Mouse (Mus musculus): ENCODE results near the gene Rab6b. TPM values are rescaled to one million over a fixed set of nuclear protein-coding genes. Genes with fewer than 3 reads are reported as not detected.

Gene Rab6b
- total and polyA plus RNA-seq, 3 experiments: not detected

DNA sequence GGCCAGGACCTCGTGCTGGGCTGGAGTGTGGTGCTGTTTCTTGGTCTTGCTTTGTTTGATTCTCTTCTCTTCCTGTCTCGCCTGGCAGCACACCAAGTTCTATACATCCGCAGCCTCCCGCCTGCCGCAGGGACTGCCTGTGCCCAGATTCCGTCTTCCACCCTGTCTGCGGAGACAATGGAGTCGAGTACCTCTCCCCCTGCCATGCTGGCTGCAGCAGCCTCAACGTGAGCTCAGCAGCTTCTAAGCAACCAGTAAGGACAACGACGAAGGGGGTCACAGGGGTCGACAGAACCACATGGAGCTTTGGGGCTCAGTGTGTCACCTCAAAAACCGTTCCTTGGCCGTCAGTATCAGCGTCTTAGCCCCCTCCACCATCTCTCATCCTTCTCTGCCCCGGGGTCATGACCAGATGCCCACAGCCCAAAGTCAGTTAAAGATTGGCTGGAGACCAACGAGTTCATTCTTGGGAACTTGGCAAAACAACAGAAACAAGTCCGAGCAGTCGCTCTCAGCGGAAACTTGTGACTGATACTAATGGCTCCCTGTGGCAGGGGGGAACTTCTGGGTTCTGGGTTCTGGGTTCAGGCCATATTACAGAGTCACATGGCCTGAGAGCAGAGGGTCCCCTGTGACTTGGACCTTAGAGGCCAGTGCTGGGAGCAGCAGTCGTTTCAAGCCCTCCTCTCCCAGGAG is 34.6 kb upstream of the Rab6b start:
- no peak overlapping the region for H3K9ac ChIP-seq (ENCODE audit: control insufficient read depth, low read depth, low read length, poor library complexity, severe bottlenecking)
- no peaks in the 10 kb centered on the region for H3K27me3 ChIP-seq (ENCODE audit: control insufficient read depth in 1 of 2, insufficient read depth in 2 of 2, low read length in 2 of 2)
- H3K4me1 ChIP-seq (ENCODE audit: control insufficient read depth in 1 of 2, insufficient read depth in 2 of 2, low read length in 2 of 2): peaks cover 0 to 3% of the 10 kb centered on the region in 2 experiments; a peak in 1 of 4 replicates
- H3K9me3 ChIP-seq (replicated peaks; ENCODE audit: insufficient read depth, low read length): no peaks in the 10 kb centered on the region
- TF ChIP-seq NRF1 (IDR thresholded peaks at IDR 0.05; ENCODE audit: insufficient read depth, low read depth, low read length, poor library complexity, severe bottlenecking) (no peak), ZMIZ1 (IDR thresholded peaks at IDR 0.05; ENCODE audit: low read depth, low read length) (no peak), ZNF384 (IDR thresholded peaks at IDR 0.05; ENCODE audit: low read depth, low read length) (no peak), HCFC1 (IDR thresholded peaks at IDR 0.05; ENCODE audit: low read depth, low read length) (no peak)
- no peak overlapping the region for H3K4me3 ChIP-seq (ENCODE audit: control insufficient read depth in 1 of 2, insufficient read depth in 1 of 2, low read depth in 2 of 2, low read length in 2 of 2)
- no peak overlapping the region for H3K27ac ChIP-seq (ENCODE audit: control insufficient read depth, low read depth, low read length)
- H3K79me2 ChIP-seq (ENCODE audit: control insufficient read depth, insufficient read depth, low read length, poor library complexity): no peaks in the 10 kb centered on the region
- H3K36me3 ChIP-seq (ENCODE audit: control insufficient read depth in 1 of 2, insufficient read depth in 2 of 2, low read length in 2 of 2): no peaks in the 10 kb centered on the region
- no peak for DNase-seq (ENCODE audit: low read depth, low spot score)

DNA sequence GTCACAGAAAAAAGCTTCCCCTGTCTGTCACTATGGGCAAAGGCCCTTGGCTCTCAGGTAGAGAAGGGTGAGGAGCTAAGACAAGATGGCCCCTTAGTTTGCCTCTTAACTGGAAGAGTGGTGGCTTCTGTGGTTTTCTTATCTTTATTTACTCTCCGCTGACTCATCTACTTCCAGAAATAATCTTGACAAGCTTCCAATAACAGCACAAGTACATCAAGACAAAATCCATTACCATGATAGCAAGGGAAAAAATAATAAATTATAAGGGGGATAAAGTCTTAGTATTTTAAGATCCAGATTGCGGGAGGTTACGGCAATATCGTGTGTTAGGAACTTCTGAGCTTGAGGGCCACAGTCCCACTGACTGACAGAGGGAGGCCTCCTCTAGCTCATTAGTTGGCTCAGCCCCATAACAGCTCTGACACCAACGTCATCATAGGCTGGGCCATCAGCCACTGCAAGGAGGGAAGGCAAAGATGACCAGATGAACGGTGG is 33.3 kb upstream of the Rab6b start:
- peak; percentile 33 for DNase-seq (ENCODE audit: low read depth, low spot score)
- Histone ChIP-seq H3K4me3 (ENCODE audit: control insufficient read depth in 1 of 2, insufficient read depth in 1 of 2, low read depth in 2 of 2, low read length in 2 of 2) (no peak overlapping the region), H3K79me2 (ENCODE audit: control insufficient read depth, insufficient read depth, low read length, poor library complexity) (no peaks in the 10 kb centered on the region), H3K9me3 (replicated peaks; ENCODE audit: insufficient read depth, low read length) (no peaks in the 10 kb centered on the region), H3K27me3 (ENCODE audit: control insufficient read depth in 1 of 2, insufficient read depth in 2 of 2, low read length in 2 of 2) (no peaks in the 10 kb centered on the region), H3K27ac (ENCODE audit: control insufficient read depth, low read depth, low read length) (no peak overlapping the region), H3K4me1 (ENCODE audit: control insufficient read depth in 1 of 2, insufficient read depth in 2 of 2, low read length in 2 of 2) (peaks cover 0 to 3% of the 10 kb centered on the region in 2 experiments; a peak in 1 of 4 replicates), H3K36me3 (ENCODE audit: control insufficient read depth in 1 of 2, insufficient read depth in 2 of 2, low read length in 2 of 2) (no peaks in the 10 kb centered on the region), H3K9ac (ENCODE audit: control insufficient read depth, low read depth, low read length, poor library complexity, severe bottlenecking) (no peak overlapping the region)
- TF ChIP-seq MEF2A (IDR thresholded peaks at IDR 0.05; ENCODE audit: extremely low read depth, insufficient replicate concordance, low read depth, low read length, poor library complexity, severe bottlenecking): no peak
- no peak for TF ChIP-seq MAFK (IDR thresholded peaks at IDR 0.05; ENCODE audit: borderline replicate concordance, low read depth, low read length)
- TF ChIP-seq GABPA (IDR thresholded peaks at IDR 0.05; ENCODE audit: low read depth, low read length): no peak
- no peak for TF ChIP-seq MXI1 (IDR thresholded peaks at IDR 0.05; ENCODE audit: low read depth, low read length)
- no peak for TF ChIP-seq POLR2AphosphoS2 (IDR thresholded peaks at IDR 0.05; ENCODE audit: low read length)
- no peak for TF ChIP-seq USF2 (IDR thresholded peaks at IDR 0.05; ENCODE audit: borderline replicate concordance in 1 of 2, insufficient read depth in 1 of 2, low read depth in 1 of 2, low read length in 2 of 2)
- no peak for TF ChIP-seq MAZ (IDR thresholded peaks at IDR 0.05; ENCODE audit: low read depth, low read length)
- TF ChIP-seq EP300 (IDR thresholded peaks at IDR 0.05; ENCODE audit: low read depth in 1 of 2, low read length in 2 of 2): peak in 1 of 2 experiments; percentile 34; a peak in 1 of 4 replicates
- TF ChIP-seq GATA1 (IDR thresholded peaks at IDR 0.05; ENCODE audit: low read depth, low read length): 0 out of 2 replicates have a peak, but pooled peaks have one; percentile 21
- no peak for TF ChIP-seq BHLHE40 (IDR thresholded peaks at IDR 0.05; ENCODE audit: borderline replicate concordance, low read depth, low read length)
- TF ChIP-seq ZMIZ1 (IDR thresholded peaks at IDR 0.05; ENCODE audit: low read depth, low read length): no peak
- TF ChIP-seq USF1 (IDR thresholded peaks at IDR 0.05; ENCODE audit: low read depth, low read length): no peak
- TF ChIP-seq RCOR1 (IDR thresholded peaks at IDR 0.05; ENCODE audit: low read depth, low read length): no peak
